Mouse (Mus musculus): Measurements from ENCODE around the gene Clpx. TPM values are rescaled to one million over a fixed set of nuclear protein-coding genes. Genes with fewer than 3 reads are reported as not detected.

Gene Clpx
- polyA plus RNA-seq, 1 experiment from 2014 or later, result 45.0 TPM

GRCm38 (mm10) chr9:65356561-65356960 is 62.5 kb downstream of the Clpx start:
- no peak overlapping the region for H3K27ac ChIP-seq (ENCODE audit: low read length)
- H3K9ac ChIP-seq (replicated peaks; ENCODE audit: low read depth, low read length), result no peak overlapping the region
- no peak overlapping the region for H3K4me2 ChIP-seq (ENCODE audit: low read length)
- H3K4me3 ChIP-seq (replicated peaks; ENCODE audit: low read length), result no peak overlapping the region
- 86% methylated on average over 7 of the region's 7 CpGs for whole genome bisulfite sequencing
- no peak for ATAC-seq
- peaks cover 40% of the 10 kb centered on the region for H3K36me3 ChIP-seq (ENCODE audit: control insufficient read depth, insufficient read depth)
- H3K4me1 ChIP-seq (replicated peaks; ENCODE audit: control insufficient read depth, insufficient read depth, low read length), result no peaks in the 10 kb centered on the region
- H3K9me3 ChIP-seq (ENCODE audit: control insufficient read depth, low read length), result no peaks in the 10 kb centered on the region
- H3K27me3 ChIP-seq (replicated peaks; ENCODE audit: control insufficient read depth, insufficient read depth, low read length), result no peaks in the 10 kb centered on the region

GRCm38 (mm10) chr9:65356971-65357370 is 62.9 kb downstream of the Clpx start:
- Histone ChIP-seq H3K9me3 (ENCODE audit: control insufficient read depth, low read length) (no peaks in the 10 kb centered on the region), H3K27ac (ENCODE audit: low read length) (no peak overlapping the region), H3K9ac (replicated peaks; ENCODE audit: low read depth, low read length) (no peak overlapping the region), H3K4me1 (replicated peaks; ENCODE audit: control insufficient read depth, insufficient read depth, low read length) (no peaks in the 10 kb centered on the region), H3K4me3 (replicated peaks; ENCODE audit: low read length) (no peak overlapping the region), H3K4me2 (ENCODE audit: low read length) (no peak overlapping the region), H3K27me3 (replicated peaks; ENCODE audit: control insufficient read depth, insufficient read depth, low read length) (no peaks in the 10 kb centered on the region), H3K36me3 (ENCODE audit: control insufficient read depth, insufficient read depth) (peaks cover 40% of the 10 kb centered on the region)
- ATAC-seq, result no peak
- WGBS, result 95% methylated on average over 2 of the region's 2 CpGs

- Histone ChIP-seq H3K4me2 (ENCODE audit: low read length) (no peak overlapping the region), H3K27me3 (replicated peaks; ENCODE audit: control insufficient read depth, insufficient read depth, low read length) (no peaks in the 10 kb centered on the region), H3K36me3 (ENCODE audit: control insufficient read depth, insufficient read depth) (peaks cover 40% of the 10 kb centered on the region), H3K27ac (ENCODE audit: low read length) (no peak overlapping the region), H3K9ac (replicated peaks; ENCODE audit: low read depth, low read length) (no peak overlapping the region), H3K4me3 (replicated peaks; ENCODE audit: low read length) (no peak overlapping the region), H3K4me1 (replicated peaks; ENCODE audit: control insufficient read depth, insufficient read depth, low read length) (no peaks in the 10 kb centered on the region), H3K9me3 (ENCODE audit: control insufficient read depth, low read length) (no peaks in the 10 kb centered on the region)
- ATAC-seq, result no peak
- WGBS, result 84% methylated on average over 1 of the region's 1 CpGs
Measured at GRCm38 (mm10) chr9:65358956-65359480, 65.0 kb downstream of the Clpx start.

- no peak within 1 kb of the TSS for H3K4me2 ChIP-seq (ENCODE audit: low read length)
- no peaks in the 10 kb centered on the region for H3K27me3 ChIP-seq (replicated peaks; ENCODE audit: control insufficient read depth, insufficient read depth, low read length)
- H3K9ac ChIP-seq (replicated peaks; ENCODE audit: low read depth, low read length), result no peak within 1 kb of the TSS
- H3K4me1 ChIP-seq (replicated peaks; ENCODE audit: control insufficient read depth, insufficient read depth, low read length), result no peaks in the 10 kb centered on the region
- H3K9me3 ChIP-seq (ENCODE audit: control insufficient read depth, low read length), result no peaks in the 10 kb centered on the region
- no peak within 1 kb of the TSS for H3K4me3 ChIP-seq (replicated peaks; ENCODE audit: low read length)
- ATAC-seq, result no peak
- 92% methylated on average over 16 of the region's 16 CpGs for WGBS
- H3K27ac ChIP-seq (ENCODE audit: low read length), result no peak within 1 kb of the TSS
- peaks cover 40% of the 10 kb centered on the region for H3K36me3 ChIP-seq (ENCODE audit: control insufficient read depth, insufficient read depth)
Measured at GRCm38 (mm10) chr9:65360641-65361448, 66.8 kb downstream of the Clpx start, which contains the start of gene Ubap1l. Gene Ubap1l, plus strand, starts transcription at chr9:65361041.

GRCm38 (mm10) chr9:65363684-65364083 is 69.6 kb downstream of the Clpx start:
- WGBS, result 75% methylated on average over 9 of the region's 9 CpGs

DNA sequence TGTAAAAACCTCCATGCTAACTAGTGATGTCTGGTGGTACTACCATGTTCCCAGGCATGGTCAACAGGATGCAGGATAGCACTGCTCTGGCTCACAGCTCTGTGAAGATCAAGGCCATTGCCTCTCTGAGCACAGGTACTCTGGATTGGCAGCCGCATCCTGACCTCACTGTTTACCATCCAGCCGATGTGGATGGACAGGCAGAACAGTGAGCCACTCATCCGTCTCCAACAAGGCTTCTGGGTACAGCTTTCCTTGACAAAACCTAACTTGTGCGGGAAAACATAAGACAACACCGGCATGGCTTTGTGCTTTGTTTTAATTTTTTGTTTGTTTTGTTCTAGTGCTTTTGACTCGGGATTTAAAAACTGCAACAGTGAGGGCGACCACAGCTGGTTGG is 71.7 kb downstream of the Clpx start:
- H3K27me3 ChIP-seq (replicated peaks; ENCODE audit: control insufficient read depth, insufficient read depth, low read length), result no peaks in the 10 kb centered on the region
- no peak overlapping the region for H3K4me3 ChIP-seq (replicated peaks; ENCODE audit: low read length)
- no peaks in the 10 kb centered on the region for H3K9me3 ChIP-seq (ENCODE audit: control insufficient read depth, low read length)
- no peak overlapping the region for H3K27ac ChIP-seq (ENCODE audit: low read length)
- no peak overlapping the region for H3K9ac ChIP-seq (replicated peaks; ENCODE audit: low read depth, low read length)
- ATAC-seq, result no peak
- no peak overlapping the region for H3K4me2 ChIP-seq (ENCODE audit: low read length)
- H3K4me1 ChIP-seq (replicated peaks; ENCODE audit: control insufficient read depth, insufficient read depth, low read length), result no peaks in the 10 kb centered on the region
- WGBS, result 89% methylated on average over 7 of the region's 7 CpGs
- peaks cover 4% of the 10 kb centered on the region; the same call in 1 of the 2 replicates for H3K36me3 ChIP-seq (ENCODE audit: control insufficient read depth, insufficient read depth)

More at GRCm38 (mm10) chr9:65363684-65364083, 69.6 kb downstream of the Clpx start:
- Histone ChIP-seq H3K27me3 (replicated peaks; ENCODE audit: control insufficient read depth, insufficient read depth, low read length) (no peaks in the 10 kb centered on the region), H3K4me1 (replicated peaks; ENCODE audit: control insufficient read depth, insufficient read depth, low read length) (no peaks in the 10 kb centered on the region), H3K4me2 (ENCODE audit: low read length) (no peak overlapping the region), H3K4me3 (replicated peaks; ENCODE audit: low read length) (no peak overlapping the region), H3K36me3 (ENCODE audit: control insufficient read depth, insufficient read depth) (peaks cover 19% of the 10 kb centered on the region), H3K27ac (ENCODE audit: low read length) (no peak overlapping the region), H3K9me3 (ENCODE audit: control insufficient read depth, low read length) (no peaks in the 10 kb centered on the region), H3K9ac (replicated peaks; ENCODE audit: low read depth, low read length) (no peak overlapping the region)
- no peak for ATAC-seq

GRCm38 (mm10) chr9:65371756-65372155 is 77.7 kb downstream of the Clpx start:
- Histone ChIP-seq H3K9me3 (ENCODE audit: control insufficient read depth, low read length) (no peaks in the 10 kb centered on the region), H3K27ac (ENCODE audit: low read length) (no peak overlapping the region), H3K27me3 (replicated peaks; ENCODE audit: control insufficient read depth, insufficient read depth, low read length) (no peaks in the 10 kb centered on the region), H3K4me2 (ENCODE audit: low read length) (no peak overlapping the region), H3K4me1 (replicated peaks; ENCODE audit: control insufficient read depth, insufficient read depth, low read length) (no peaks in the 10 kb centered on the region), H3K36me3 (ENCODE audit: control insufficient read depth, insufficient read depth) (no peaks in the 10 kb centered on the region), H3K9ac (replicated peaks; ENCODE audit: low read depth, low read length) (no peak overlapping the region), H3K4me3 (replicated peaks; ENCODE audit: low read length) (no peak overlapping the region)
- WGBS, result 79% methylated on average over 24 of the region's 24 CpGs
- no peak for ATAC-seq

GRCm38 (mm10) chr9:65372449-65372848 is 78.4 kb downstream of the Clpx start:
- Histone ChIP-seq H3K9me3 (ENCODE audit: control insufficient read depth, low read length) (no peaks in the 10 kb centered on the region), H3K4me3 (replicated peaks; ENCODE audit: low read length) (no peak overlapping the region), H3K27me3 (replicated peaks; ENCODE audit: control insufficient read depth, insufficient read depth, low read length) (no peaks in the 10 kb centered on the region), H3K4me1 (replicated peaks; ENCODE audit: control insufficient read depth, insufficient read depth, low read length) (no peaks in the 10 kb centered on the region), H3K9ac (replicated peaks; ENCODE audit: low read depth, low read length) (no peak overlapping the region), H3K4me2 (ENCODE audit: low read length) (no peak overlapping the region), H3K27ac (ENCODE audit: low read length) (no peak overlapping the region), H3K36me3 (ENCODE audit: control insufficient read depth, insufficient read depth) (no peaks in the 10 kb centered on the region)
- 69% methylated on average over 4 of the region's 4 CpGs for WGBS
- ATAC-seq, result no peak

GRCm38 (mm10) chr9:65374468-65375162 is 80.6 kb downstream of the Clpx start:
- no peak overlapping the region for H3K4me3 ChIP-seq (replicated peaks; ENCODE audit: low read length)
- no peak overlapping the region for H3K27ac ChIP-seq (ENCODE audit: low read length)
- no peaks in the 10 kb centered on the region for H3K4me1 ChIP-seq (replicated peaks; ENCODE audit: control insufficient read depth, insufficient read depth, low read length)
- H3K9ac ChIP-seq (replicated peaks; ENCODE audit: low read depth, low read length), result no peak overlapping the region
- no peaks in the 10 kb centered on the region for H3K36me3 ChIP-seq (ENCODE audit: control insufficient read depth, insufficient read depth)
- no peaks in the 10 kb centered on the region for H3K27me3 ChIP-seq (replicated peaks; ENCODE audit: control insufficient read depth, insufficient read depth, low read length)
- whole genome bisulfite sequencing, result 80% methylated on average over 5 of the region's 5 CpGs
- no peak for ATAC-seq
- no peaks in the 10 kb centered on the region for H3K9me3 ChIP-seq (ENCODE audit: control insufficient read depth, low read length)
- H3K4me2 ChIP-seq (ENCODE audit: low read length), result no peak overlapping the region
